Mouse (Mus musculus) urinary bladder, postnatal 10 days (tissue): ENCODE results near the gene Galnt10.

ENCODE experiments used
- DNase-seq: peaks from one replicate; pipeline ENCODE4 v3.0.0; 2022; ENCODE audit warnings: low spot score

The Galnt10 gene

GRCm38 (mm10) chr11:57645018-57645559 is at the start of gene Galnt10:
Galnt10 (plus strand) TSS chr11:57645442.
- peak; percentile 52 for DNase-seq

- DNase-seq = no peak
These were observed 49.3 kb upstream of the Galnt10 start for GRCm38 (mm10) chr11:57595899-57596298.

DNA sequence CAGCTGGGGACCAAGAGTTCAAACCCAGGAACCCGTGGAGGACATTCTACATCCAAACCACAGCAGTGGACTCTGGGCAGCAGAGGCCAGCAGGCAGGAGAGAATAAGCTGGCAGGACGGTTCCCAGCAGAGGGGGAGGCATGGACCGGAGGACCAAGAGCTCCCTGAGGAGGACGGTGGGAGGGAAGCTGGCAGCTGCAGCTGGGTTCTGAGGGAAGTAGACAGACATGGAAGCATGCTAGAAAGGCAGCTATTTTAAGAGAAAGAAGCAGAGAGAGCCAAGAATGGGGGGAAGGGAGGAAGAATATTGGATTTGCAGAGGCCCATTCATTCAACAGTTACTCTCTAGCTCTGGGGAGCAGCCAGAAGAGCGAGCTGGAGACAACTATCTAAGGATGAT is 47.1 kb upstream of the Galnt10 start:
- DNase-seq = no peak

DNA sequence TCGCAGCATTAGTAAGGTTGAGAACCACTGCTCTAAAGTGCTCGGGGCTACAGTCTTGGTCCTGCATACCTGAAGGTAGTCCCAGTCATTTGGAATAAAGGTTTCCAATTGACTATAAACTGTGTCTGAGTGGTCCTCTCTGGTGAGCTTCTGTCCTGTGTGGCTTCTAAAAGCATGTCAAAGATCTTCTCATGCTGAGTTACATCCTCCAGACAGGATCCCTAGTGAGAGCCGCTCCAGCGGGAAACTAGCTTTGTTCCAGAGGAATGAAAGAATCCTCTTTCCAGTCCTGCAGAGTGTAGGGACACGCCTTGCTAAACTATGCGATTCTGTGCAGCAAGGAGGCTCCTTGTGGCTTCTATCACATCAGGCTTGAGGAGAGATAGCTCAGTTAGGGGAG is 45.9 kb upstream of the Galnt10 start:
- no peak for DNase-seq

GRCm38 (mm10) chr11:57600113-57600512 is 45.1 kb upstream of the Galnt10 start:
- DNase-seq = no peak

DNA sequence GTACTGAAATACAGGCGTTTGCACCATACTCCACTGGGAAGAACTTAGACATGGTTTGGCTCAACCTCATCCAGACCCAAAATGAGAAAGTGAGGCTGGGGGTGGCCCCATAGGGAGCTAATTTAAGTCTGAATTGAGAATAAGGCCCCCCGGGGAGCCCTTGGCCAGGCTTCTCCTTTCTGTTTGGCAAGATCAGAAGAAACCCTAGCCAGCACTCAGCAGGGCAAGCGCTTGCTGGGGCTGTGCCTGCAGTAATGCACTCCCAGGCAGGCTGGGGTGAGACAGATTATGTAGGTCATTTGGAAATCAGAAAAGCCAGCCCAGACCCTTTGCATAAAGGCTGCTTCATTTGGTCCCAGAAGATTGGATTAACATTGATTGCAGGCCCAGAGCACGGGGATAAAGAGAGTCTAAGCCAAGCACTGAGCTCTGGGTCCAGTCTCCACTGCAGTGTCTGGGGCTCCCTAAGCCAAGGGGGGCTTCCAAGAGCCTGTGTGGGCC is 44.6 kb upstream of the Galnt10 start:
- DNase-seq = no peak

- DNase-seq = no peak
These were observed 43.3 kb upstream of the Galnt10 start for GRCm38 (mm10) chr11:57601806-57602455.

- DNase-seq = no peak
These were observed 40.2 kb upstream of the Galnt10 start for GRCm38 (mm10) chr11:57605086-57605485.

DNA sequence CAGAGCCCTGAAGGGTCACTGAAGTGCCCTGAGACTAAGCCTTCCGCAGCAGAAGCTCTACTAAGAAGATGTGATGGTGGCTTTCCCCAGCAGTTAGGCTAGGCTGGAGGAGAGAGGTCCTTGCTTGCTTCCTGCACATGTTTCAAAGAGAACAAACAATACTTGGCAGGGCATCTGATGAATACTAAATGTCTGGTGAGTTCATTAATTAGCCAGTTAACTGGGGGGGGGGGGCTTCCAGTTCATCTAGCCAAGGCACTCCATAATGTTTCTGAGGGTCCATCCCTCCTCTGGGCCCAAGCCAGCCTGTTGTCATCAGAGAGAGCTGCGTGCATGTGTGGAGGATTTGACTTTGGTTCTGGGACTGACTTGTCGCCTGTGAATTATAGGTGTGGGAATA is 39.6 kb upstream of the Galnt10 start:
- no peak for DNase-seq

- no peak for DNase-seq
These were observed 30.7 kb upstream of the Galnt10 start for GRCm38 (mm10) chr11:57614502-57614901.

DNA sequence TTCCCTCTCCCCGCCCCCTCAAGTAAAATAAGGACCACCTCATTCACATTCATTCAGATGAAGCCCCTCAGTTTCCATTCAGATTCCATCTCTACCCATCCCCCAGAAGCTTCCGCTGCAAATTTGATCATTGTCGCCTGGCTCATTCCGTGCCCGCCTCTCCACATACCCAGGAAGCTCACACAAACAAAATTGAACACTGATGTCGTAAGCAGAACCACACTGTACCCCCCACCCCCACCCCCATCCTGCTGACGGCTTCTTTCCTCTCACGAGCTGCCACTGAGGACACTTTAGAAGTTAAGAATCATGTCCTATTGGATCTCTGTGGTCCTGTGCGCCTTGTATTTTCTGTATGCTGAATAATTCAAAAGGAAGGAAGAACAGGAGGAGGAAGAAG is 30.0 kb upstream of the Galnt10 start:
- no peak for DNase-seq

- no peak for DNase-seq
These were observed 29.4 kb upstream of the Galnt10 start for GRCm38 (mm10) chr11:57615871-57616270.

- DNase-seq = no peak
These were observed 27.5 kb upstream of the Galnt10 start for GRCm38 (mm10) chr11:57617526-57618264.

GRCm38 (mm10) chr11:57621472-57621871 is 23.8 kb upstream of the Galnt10 start:
- DNase-seq = no peak

- DNase-seq = no peak
These were observed 23.4 kb upstream of the Galnt10 start for GRCm38 (mm10) chr11:57621876-57622275.

DNA sequence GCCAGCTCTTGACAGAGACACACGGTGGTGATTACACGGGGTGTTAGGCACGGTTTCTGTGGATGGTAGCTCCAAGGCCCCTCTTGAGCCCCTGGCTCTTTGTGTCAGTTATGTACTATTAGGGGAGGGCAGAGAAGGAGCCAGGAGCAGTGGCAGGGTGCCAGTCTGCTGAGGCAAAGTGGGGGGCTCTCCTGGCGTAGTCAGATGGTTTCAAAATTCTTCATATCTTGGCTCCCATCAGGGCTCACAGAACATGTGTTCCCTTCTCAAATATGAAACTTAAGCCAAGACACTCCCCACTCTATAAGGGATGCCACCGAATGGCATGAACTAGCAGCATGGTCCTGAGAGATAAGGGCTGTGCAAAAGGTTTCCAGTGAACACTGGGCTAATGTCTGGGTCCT is 20.8 kb upstream of the Galnt10 start:
- DNase-seq = no peak

DNA sequence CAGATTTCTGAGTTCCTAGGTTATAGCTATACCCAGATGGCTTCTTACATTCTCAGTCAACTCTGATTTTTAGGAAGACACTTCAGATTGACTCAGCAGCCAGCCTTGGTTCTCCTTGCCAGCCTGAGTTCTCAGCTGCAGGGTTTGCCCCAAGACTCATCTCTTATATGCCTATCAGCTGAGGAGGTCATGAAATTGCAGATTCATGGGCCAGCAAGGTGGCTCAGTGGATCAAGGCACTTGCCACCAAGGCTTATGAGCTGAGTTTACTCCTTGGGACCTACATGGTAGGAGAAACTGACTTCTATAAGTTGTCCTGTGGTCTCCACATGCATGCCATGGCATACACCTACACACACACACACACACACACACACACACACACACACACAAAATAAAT is 19.8 kb upstream of the Galnt10 start:
- DNase-seq = no peak

- no peak for DNase-seq
These were observed 18.0 kb upstream of the Galnt10 start for GRCm38 (mm10) chr11:57627086-57627735.

GRCm38 (mm10) chr11:57631805-57632485 is 13.3 kb upstream of the Galnt10 start:
- no peak for DNase-seq

GRCm38 (mm10) chr11:57633006-57633405 is 12.2 kb upstream of the Galnt10 start:
- DNase-seq = no peak

DNA sequence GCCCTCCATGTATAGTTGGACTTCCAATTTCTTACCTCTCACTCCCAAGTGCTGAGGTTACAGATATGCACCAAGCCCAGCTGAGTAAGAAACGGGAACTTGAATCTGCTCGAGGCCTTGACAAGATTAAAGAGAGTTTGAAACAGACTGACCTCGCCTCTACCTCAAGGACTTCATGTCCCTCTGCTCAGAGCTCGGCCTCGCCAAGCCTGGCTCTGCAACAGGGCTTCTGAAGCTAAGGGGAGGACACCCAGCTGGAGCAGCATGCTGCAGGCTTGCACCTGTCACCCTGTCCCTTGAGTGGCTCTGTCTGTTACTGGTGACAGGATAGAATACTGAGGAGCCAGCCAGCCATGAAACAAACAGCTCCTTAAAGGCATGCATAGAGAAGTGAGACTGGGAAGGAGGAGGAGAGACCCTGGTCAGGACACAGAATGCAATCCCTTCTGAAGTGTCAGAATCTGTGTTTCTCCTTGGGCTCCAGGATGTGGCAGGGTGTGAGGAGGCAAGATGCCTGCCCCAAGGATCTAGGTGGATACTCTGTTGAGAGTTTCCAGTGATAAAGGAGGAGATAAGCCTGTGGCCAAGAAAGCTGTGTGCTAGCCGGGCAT is 11.2 kb upstream of the Galnt10 start:
- no peak for DNase-seq

- no peak for DNase-seq
These were observed 10.1 kb upstream of the Galnt10 start for GRCm38 (mm10) chr11:57635148-57635547.
